Mouse (Mus musculus) hindbrain, embryonic 11.5 days (tissue): ENCODE results near the gene Haus4. TPM values are rescaled to one million over a fixed set of nuclear protein-coding genes. Genes with fewer than 3 reads are reported as not detected.

ENCODE experiments used
- ATAC-seq: fragments of 200-750 bp; cut with Nextera tagmentation; 2 replicates; pipeline ENCODE4 v1.8.0; 2017; ENCODE audit warnings: mild to moderate bottlenecking, moderate TSS enrichment, moderate library complexity; ENCODE audit not compliant: low FRiP score
- DNase-seq: peaks from one replicate; pipeline ENCODE4 v3.0.0-alpha.2; 2015; ENCODE audit warnings: low spot score
- H3K27ac ChIP-seq: fragments of 300-500 bp; sonication (generic); 2 replicates; pipeline ENCODE4 v1.5.1; 2014; ENCODE audit warnings: mild to moderate bottlenecking, low read depth, low read length
- H3K27me3 ChIP-seq: fragments of 300-500 bp; sonication (generic); 2 replicates; pipeline ENCODE4 v1.6.1; 2014; ENCODE audit warnings: mild to moderate bottlenecking, low read length, moderate library complexity, mixed read lengths; ENCODE audit not compliant: control insufficient read depth, insufficient read depth
- H3K36me3 ChIP-seq: fragments of 300-500 bp; sonication (generic); 2 replicates; pipeline ENCODE4 v1.6.1; 2014; ENCODE audit warnings: mild to moderate bottlenecking, low read length, moderate library complexity, mixed read lengths; ENCODE audit not compliant: control insufficient read depth, insufficient read depth
- H3K4me1 ChIP-seq: fragments of 300-500 bp; sonication (generic); replicated peaks from 2 replicates; pipeline ENCODE4 v1.6.1; 2014; ENCODE audit warnings: low read length, mixed read lengths; ENCODE audit not compliant: control insufficient read depth, insufficient read depth
- H3K4me2 ChIP-seq: fragments of 300-500 bp; sonication (generic); replicated peaks from 2 replicates; pipeline ENCODE4 v1.6.1; 2014; ENCODE audit warnings: mild to moderate bottlenecking, low read depth, low read length
- H3K4me3 ChIP-seq: fragments of 300-500 bp; sonication (generic); 2 replicates; pipeline ENCODE4 v1.5.1; 2014; ENCODE audit warnings: low read depth, low read length
- H3K9ac ChIP-seq: fragments of 300-500 bp; sonication (generic); 2 replicates; pipeline ENCODE4 v1.6.1; 2014; ENCODE audit warnings: low read depth, low read length
- H3K9me3 ChIP-seq: fragments of 300-500 bp; sonication (generic); 2 replicates; pipeline ENCODE4 v1.6.1; 2016; ENCODE audit warnings: low read length; ENCODE audit not compliant: control insufficient read depth
- WGBS: fragments of 180-500 bp; shearing (Covaris S2); extraction: QIAGEN DNeasy Blood & Tissue Kit; methylation state at CpG from one replicate; pipeline ENCODE4 v1.1.7; 2014; 5-methylcytosine and 5-hydroxymethylcytosine counted together
- polyA plus RNA-seq: library from polyadenylated mRNA; unstranded; fragments of >200 nt; fragmentation: Nextera tagmentation; extraction: Ambion mirVana; gene quantifications from 2 replicates; pipeline ENCODE4 v1.2.1, GENCODE M21; 2014

Haus4 gene
- polyA plus RNA-seq, 1 experiment from 2014 or later: 34.8 TPM

DNA sequence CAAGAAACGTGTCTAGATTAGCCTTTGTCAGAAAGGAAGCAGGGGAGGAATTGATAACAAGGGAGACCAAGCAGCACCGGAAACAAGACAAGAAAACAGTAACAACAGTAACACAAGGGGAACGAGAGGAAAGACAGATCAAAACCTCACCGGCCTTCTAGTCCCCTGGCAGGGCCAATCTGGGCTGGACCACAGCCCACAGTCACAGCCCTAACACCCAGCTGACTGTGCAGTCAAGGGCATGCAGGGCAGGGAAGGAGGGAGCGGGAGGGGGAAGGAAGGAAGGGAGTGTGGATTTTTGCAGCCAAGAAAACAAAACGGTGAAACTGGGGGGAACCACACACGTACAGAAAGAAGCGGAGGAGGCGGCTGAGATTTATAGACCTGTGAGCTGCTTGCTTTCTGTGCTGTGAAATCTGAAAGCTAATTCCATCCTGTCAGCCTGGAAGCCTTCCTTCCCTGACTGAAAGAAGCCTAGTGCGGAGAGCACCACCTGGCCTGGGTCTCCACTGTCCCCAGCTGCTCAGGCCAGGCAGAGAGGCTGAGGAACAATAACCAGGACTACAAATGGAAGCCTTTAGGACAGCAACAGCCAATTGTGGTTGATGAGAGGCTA lies 38.0 kb upstream of the Haus4 start:
- Histone ChIP-seq H3K9me3 (no peaks in the 10 kb centered on the region), H3K36me3 (peaks cover 2% of the 10 kb centered on the region; the same call in 1 of the 2 replicates), H3K27ac (no peak overlapping the region; the same call in 1 of the 2 replicates), H3K4me1 (no peaks in the 10 kb centered on the region), H3K4me3 (no peak overlapping the region), H3K27me3 (no peaks in the 10 kb centered on the region), H3K4me2 (no peak overlapping the region), H3K9ac (no peak overlapping the region)
- WGBS: 80% methylated on average over 10 of the region's 10 CpGs
- ATAC-seq: no peak
- no peak for DNase-seq

DNA sequence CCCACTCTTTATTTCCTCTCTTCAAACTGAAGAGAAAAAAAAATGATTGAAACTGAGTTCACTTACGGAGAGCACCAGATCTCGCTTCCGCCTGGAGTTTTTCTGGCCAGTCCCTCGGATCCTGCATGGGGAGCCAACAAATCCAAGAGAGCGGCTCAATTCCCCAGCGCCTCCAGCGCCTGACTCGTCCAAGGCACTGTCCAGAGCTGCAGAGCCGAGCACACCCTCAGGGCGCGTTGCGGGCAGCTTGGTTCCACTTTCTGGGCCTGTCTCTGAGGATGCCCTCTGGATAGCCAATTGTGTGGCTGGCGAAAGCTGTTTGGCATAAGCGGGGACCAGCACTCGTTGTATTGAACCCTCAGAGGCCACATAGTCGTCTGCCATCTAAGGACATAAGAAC lies 36.6 kb upstream of the Haus4 start:
- Histone ChIP-seq H3K9ac (no peak overlapping the region), H3K4me1 (no peaks in the 10 kb centered on the region), H3K27ac (no peak overlapping the region), H3K36me3 (peaks cover 2% of the 10 kb centered on the region; the same call in 1 of the 2 replicates), H3K4me3 (no peak overlapping the region), H3K27me3 (no peaks in the 10 kb centered on the region), H3K9me3 (no peaks in the 10 kb centered on the region), H3K4me2 (no peak overlapping the region)
- no peak for DNase-seq
- 90% methylated on average over 16 of the region's 16 CpGs for WGBS
- ATAC-seq: no peak

DNA sequence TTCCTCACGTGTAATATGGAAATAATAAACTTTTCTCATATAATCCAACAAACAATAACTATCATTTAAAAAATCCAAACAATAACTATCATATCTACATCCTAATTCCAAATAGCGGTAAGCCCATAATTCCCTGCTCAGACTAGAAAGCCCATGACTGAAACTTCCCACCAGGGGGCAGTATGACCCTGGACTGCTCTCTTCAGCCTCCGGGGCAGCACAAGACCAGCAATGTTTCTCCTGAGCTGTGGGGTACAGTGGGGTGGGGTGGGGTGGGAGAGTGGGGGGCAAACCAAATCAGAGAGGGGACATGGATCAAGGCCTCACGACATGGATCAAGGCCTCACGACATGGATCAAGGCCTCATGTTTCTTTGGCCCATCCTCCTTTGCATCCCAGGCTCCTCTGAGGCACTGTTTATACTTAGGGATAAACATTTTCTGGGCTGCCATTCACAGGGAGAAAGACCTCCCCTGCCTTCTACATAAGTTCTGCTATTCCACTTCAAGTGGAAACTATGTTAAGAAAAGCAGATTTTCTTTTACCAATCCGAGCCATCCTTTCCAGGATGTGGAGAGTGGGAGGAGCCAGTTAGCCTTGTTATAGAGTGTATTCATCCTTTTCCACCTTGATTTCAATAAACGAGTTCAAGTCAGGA lies 29.4 kb upstream of the Haus4 start:
- H3K27me3 ChIP-seq: no peaks in the 10 kb centered on the region
- no peak overlapping the region for H3K27ac ChIP-seq
- H3K9ac ChIP-seq: no peak overlapping the region
- H3K9me3 ChIP-seq: no peaks in the 10 kb centered on the region
- 45% methylated on average over 7 of the region's 7 CpGs for WGBS
- no peak overlapping the region for H3K4me3 ChIP-seq
- DNase-seq (peak; percentile 81), ATAC-seq (peak; percentile 35; the same call in 1 of the 2 replicates)
- H3K4me1 ChIP-seq: no peaks in the 10 kb centered on the region
- no peak overlapping the region for H3K4me2 ChIP-seq
- H3K36me3 ChIP-seq: 0 out of 2 replicates have a peak, but pooled peaks cover 3% of the 10 kb centered on the region

DNA sequence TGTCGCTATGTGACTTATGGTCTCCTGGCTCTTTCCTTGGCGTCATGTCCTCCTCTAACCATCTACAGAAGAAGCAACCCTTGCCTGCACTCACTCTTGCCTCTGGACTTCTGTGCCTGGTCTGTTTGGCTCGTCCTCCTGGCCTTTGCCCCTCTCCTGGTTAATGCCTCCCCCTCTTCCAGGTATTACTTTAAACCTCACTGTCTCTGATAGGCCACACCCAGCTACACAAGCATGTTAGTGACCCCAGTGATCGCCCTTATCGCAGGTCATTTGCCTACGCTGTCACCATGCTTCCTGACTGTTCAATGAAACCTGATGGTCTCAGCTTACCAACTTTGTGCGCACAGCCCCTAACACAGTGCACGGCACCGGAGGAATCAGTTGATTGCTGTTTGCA lies 28.1 kb upstream of the Haus4 start:
- Histone ChIP-seq H3K4me3 (no peak overlapping the region), H3K4me2 (no peak overlapping the region), H3K36me3 (0 out of 2 replicates have a peak, but pooled peaks cover 3% of the 10 kb centered on the region), H3K9ac (no peak overlapping the region), H3K9me3 (no peaks in the 10 kb centered on the region), H3K27me3 (no peaks in the 10 kb centered on the region), H3K27ac (no peak overlapping the region), H3K4me1 (no peaks in the 10 kb centered on the region)
- WGBS: 91% methylated on average over 9 of the region's 9 CpGs
- ATAC-seq (no peak), DNase-seq (no peak)

- no peak for ATAC-seq
- WGBS: 85% methylated on average over 7 of the region's 7 CpGs
- H3K4me3 ChIP-seq: no peak overlapping the region
Measured at GRCm38 (mm10) chr14:54579638-54580037, 25.2 kb upstream of the Haus4 start.

DNA sequence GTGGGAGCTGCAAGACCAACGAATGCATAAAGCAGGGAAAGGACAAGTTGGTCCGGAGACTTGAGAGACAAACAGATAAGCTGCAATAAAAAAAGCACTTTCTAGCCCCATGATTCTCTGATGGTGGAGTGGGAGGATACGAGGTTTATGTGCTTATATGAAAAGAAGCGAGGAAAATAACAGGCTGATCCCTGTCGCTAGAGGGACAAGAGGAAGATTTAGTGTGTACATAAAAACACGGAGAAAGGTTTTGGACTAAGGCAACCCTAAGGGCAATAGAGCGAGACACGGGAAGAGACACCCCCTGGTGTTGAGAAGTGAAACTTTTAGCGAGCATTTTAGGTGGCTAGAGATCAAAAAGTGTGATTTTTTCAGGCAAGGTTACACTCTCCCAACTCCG lies 23.6 kb upstream of the Haus4 start:
- 2% methylated on average over 10 of the region's 10 CpGs for WGBS
- H3K4me3 ChIP-seq: peak overlapping the region; percentile 83
- no peak for DNase-seq
- H3K9ac ChIP-seq: peak overlapping the region; percentile 93; the same call in 1 of the 2 replicates
- no peaks in the 10 kb centered on the region for H3K36me3 ChIP-seq
- no peaks in the 10 kb centered on the region for H3K9me3 ChIP-seq
- peak overlapping the region; percentile 73 for H3K27ac ChIP-seq
- H3K27me3 ChIP-seq: 0 out of 2 replicates have a peak, but pooled peaks cover 2% of the 10 kb centered on the region
- ATAC-seq: no peak; the same call in 1 of the 2 replicates
- H3K4me1 ChIP-seq: peaks cover 16% of the 10 kb centered on the region; the same call in 1 of the 2 replicates
- H3K4me2 ChIP-seq: peak overlapping the region; percentile 83

More at GRCm38 (mm10) chr14:54579638-54580037, 25.2 kb upstream of the Haus4 start:
- Histone ChIP-seq H3K4me1 (peaks cover 4% of the 10 kb centered on the region; the same call in 1 of the 2 replicates), H3K4me2 (no peak overlapping the region), H3K9ac (no peak overlapping the region), H3K36me3 (0 out of 2 replicates have a peak, but pooled peaks cover 3% of the 10 kb centered on the region), H3K9me3 (no peaks in the 10 kb centered on the region), H3K27me3 (0 out of 2 replicates have a peak, but pooled peaks cover 2% of the 10 kb centered on the region), H3K27ac (no peak overlapping the region)
- DNase-seq: no peak

- DNase-seq (peak; percentile 89), ATAC-seq (peak; percentile 65)
- under 1% methylated on average over 66 of the region's 66 CpGs for WGBS
- Histone ChIP-seq H3K4me2 (peak within 1 kb of the TSS; percentile 83), H3K4me1 (peaks cover 21% of the 10 kb centered on the region), H3K9me3 (no peaks in the 10 kb centered on the region), H3K36me3 (no peaks in the 10 kb centered on the region), H3K9ac (peak within 1 kb of the TSS; percentile 93), H3K4me3 (peak within 1 kb of the TSS; percentile 83), H3K27me3 (0 out of 2 replicates have a peak, but pooled peaks cover 2% of the 10 kb centered on the region), H3K27ac (peak within 1 kb of the TSS; percentile 73)
Measured at GRCm38 (mm10) chr14:54577089-54577982, 22.9 kb upstream of the Haus4 start, which contains the start of gene Ajuba. Ajuba (minus strand) TSS chr14:54577558.
